Mouse (Mus musculus): ENCODE results near the gene Lhfpl3. TPM values are rescaled to one million over a fixed set of nuclear protein-coding genes. Genes with fewer than 3 reads are reported as not detected.
"Not testable (repeated sequence)": the region's sequence is repeated elsewhere in the genome, so short reads cannot be mapped to it uniquely, and the experiment has no call there.

The Lhfpl3 gene
- under 1 TPM in 1 of 2 experiments, not detected in 1; 0.16 TPM for polyA plus RNA-seq (2017; shearing (Covaris generic))

DNA sequence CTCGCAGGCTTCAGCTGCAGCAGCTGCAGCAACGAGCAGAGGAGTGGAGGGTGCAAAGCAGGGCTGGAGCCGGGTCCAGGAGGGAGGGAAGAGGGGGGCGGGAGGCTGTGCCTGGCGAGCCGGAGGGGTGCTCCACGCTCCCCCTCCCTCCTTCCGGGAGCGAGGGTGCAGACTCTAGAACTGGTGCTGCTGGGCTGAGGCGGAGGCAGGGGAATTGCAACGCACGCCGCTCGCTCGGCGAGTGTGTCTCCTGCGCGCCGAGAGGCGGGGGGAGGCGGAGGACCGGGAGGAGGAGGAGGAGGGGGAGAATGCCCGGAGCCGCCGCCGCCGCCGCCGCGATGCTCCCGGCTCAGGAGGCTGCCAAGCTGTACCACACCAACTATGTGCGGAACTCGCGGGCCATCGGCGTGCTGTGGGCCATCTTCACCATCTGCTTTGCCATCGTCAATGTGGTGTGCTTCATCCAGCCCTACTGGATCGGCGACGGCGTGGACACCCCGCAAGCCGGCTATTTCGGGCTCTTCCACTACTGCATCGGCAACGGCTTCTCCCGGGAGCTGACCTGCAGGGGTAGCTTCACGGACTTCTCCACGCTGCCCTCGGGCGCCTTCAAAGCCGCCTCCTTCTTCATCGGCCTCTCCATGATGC lies at the start of gene Lhfpl3:
Lhfpl3 (plus strand) TSS at position 175 of the 648 bp plus-strand sequence.
- no peak for ATAC-seq

DNA sequence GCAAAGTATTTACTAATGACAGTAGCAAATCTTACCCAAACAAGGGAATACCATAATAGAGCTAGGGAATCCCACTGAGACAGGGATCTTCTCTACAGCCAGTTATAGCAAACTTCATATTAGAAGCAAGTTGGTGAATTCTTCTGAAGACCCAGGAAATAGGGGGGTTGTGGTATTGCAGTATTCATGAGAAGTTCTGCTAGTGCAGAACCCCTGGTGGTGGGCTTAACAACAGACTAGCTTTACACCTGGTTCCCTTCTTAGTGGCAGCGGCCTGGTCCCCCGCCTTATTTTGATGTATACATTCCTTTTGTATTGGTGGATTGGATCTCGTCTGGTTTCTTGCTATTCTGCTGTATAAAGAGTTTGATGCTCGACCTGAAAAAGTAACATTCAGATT lies 39.6 kb upstream of the Lhfpl3 start:
- ATAC-seq = not testable (repeated sequence)

DNA sequence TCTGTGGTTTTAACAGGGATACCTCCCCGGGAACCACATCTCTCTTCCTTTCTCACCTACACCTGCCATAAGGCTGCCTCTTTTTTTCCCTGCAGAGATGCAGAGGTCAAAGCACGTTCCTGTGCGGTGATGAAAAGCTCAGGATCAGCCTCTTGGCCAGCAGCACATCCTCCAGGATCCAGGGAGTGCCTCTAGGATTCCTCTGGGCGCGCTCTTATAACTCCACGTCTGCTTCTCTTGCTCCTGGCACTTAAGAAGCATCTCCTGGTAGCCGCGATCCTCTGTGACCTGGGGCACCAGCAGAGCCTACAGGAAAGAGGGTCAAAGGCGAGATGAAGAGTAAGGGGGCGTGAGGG lies 352 bp upstream of the Lhfpl3 start:
- ATAC-seq = no peak

DNA sequence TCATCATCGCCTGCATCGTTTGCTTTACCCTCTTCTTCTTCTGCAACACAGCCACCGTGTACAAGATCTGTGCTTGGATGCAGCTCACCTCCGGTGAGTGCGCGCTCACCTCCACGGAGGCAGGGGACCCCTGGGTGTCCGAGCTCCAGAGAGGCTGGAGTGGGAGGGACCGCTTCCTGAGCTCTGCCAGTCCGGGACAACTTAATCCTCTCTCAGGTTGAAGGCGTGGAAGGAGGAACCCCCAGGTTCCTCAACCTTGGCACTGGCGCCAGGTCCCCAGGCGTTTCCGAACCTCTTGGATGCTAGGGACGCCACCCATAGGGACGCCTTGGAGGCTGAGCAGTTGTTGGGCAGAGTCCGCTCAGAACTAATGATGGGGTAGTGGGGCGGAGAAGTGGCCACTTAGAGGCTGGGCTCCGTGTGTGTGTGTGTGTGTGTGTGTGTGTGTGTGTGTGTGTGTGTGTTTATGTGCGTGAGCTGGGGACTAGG lies 718 bp downstream of the Lhfpl3 start:
- ATAC-seq = no peak

DNA sequence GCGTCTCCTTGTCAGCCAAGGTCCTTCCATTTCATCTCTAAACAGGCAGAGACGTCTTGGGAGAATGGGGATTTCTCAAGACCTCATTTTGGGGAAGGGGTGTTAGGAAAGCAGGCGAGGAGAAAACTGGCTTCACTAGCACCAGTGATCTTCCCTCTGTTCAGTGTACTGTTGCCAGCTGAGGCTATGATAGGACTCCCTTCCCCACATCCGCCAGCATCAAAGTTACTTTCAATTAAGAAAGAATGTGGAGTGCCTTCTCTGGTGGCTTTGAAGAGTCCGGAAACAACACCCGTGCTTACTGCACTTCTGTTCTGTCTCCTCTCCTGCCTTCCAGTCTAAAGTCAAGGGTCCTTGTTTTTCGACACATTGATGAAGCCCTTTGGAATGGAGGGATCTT lies 1.4 kb downstream of the Lhfpl3 start:
- peak; percentile 54 for ATAC-seq

DNA sequence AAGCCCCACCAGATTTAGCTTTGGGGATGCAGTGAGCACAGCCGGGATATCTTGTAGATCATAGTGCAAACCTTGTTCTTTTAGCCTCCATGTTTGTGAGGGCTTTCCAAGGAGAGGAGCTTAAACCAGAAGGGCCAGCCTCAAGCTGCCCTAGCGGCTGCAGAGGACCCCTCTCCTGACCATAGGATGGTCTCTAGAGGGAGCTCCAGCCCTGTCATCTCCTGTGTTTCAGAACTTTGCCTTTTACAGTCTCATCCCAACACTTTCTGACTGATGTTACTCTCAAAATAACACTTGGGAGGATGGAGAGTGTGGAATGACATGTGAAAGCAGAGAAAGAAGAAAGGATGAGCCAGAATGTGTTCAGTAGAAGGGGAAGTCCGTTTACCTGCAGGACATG lies 11.4 kb downstream of the Lhfpl3 start:
- no peak for ATAC-seq

DNA sequence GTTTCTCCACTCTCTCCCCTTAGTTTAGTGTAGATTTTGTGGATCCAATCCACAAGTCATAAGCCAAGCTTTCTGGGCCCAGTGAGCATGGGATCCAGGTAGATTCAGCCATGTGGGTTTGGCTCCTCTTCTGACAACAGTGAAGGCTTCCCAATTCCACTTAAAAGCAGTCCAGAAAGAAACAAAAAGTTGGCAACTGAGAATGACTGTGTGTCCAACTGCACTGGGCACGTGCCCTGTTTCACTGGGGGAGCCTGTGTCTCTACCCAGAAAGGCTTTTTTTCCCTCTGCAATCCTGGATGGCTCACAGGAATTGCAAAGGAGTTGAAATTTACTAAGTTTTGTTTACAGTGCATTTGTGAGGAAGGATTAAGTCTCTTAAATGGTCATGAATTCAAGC lies 24.9 kb downstream of the Lhfpl3 start:
- no peak for ATAC-seq

DNA sequence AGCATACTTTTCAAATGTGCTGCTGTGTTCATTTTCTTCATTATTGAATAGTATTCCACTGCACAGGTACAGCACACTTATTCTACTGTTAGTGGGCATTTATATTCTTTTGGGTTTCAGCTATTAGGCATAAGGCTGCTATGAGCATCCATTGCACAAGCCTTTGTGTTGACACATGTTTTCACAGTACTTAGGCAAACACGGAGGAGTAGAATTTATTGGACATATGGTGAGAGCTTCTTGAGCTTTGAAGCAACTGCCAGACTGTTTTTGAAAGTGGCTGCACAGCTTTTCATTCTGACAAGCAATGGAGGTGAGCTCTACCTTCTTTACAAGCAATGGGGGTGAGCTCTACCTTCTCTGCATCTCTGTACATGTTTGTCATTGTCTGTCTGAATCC lies 49.5 kb downstream of the Lhfpl3 start:
- no peak for ATAC-seq

DNA sequence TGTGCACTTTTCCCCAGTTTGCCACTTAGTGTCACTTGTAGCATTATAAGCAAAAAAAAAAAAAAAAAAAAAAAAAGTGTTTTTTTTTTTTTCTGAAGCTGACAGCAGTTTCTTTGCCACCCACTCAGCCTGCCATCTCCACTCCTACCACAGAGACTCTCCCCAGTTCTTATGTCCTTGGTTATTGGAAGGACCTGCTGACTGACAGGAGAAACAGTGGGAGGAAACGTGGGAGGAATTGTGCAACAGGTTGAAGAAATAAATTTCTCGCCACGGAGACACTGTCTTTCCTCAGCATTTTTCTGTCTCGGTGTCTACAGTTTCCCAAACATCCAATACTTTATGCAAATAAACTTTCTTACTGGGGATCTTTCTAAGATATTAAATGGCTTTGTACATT lies 67.6 kb downstream of the Lhfpl3 start:
- no peak for ATAC-seq

DNA sequence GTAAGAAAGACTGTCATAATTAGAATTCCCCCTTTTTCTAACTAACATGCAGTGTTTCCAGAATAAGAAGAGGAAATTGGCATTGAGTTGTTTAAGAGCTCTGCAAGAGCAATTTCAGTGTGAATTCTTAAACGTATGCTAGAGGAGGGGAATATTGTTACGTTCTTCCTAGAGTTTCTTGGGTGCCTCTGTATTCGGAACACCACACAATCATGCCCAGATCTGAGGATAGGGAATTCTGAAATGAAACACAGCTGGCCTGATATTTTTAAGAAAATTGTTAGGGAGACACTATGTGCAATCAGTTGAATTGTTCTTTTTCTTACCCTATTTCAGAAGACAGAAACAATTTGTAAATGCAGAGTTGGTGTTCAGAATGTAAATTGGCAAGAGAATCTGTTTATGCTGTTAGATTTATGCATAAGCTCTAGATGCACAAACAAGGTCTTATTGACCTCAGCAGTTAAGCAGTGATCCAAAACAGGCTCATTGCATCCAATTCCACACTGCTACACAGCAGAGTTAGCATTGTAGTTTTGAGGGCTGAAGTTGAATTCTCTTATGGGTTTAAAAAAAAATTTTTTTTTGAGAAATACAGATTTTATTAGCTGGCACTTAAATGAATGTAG lies 84.1 kb downstream of the Lhfpl3 start:
- no peak for ATAC-seq

DNA sequence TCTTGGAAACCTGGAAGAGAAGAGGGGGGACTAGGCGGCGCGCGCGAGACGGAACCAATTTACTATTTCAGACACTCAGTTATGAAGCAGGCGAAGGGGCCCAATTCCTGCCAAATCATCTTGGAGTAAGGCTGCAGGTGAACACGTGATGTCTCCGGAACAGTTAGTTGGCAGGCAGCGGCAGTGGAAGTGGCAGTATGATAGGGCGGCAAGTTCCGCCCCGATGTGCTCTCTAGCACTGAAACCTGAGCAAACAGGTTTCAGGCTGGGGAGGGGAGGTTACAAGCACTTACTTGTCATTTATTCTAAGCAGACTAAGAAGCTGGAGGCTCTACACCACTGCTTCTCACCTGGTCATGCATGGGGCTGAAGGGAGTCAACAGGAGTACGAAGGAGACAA lies 105.7 kb downstream of the Lhfpl3 start:
- no peak for ATAC-seq

DNA sequence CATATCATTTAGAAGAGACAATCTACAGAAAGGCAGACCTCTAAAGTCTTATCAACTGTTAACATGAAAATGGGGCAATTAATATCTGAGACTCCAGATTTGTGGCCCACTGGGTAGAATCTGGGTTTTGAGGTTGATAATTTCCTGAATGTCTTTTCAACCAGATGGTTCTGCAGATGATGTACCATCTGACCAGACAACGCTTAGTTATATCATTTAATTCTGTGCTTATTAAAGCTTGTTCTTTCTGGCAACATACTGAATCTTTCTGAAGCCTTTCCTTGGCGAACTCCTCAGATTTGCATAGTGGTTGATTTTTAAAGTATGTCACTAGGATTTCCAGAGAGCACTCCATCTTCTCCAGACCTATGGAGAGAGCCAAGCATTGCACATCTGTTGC lies 107.6 kb downstream of the Lhfpl3 start:
- no peak for ATAC-seq

DNA sequence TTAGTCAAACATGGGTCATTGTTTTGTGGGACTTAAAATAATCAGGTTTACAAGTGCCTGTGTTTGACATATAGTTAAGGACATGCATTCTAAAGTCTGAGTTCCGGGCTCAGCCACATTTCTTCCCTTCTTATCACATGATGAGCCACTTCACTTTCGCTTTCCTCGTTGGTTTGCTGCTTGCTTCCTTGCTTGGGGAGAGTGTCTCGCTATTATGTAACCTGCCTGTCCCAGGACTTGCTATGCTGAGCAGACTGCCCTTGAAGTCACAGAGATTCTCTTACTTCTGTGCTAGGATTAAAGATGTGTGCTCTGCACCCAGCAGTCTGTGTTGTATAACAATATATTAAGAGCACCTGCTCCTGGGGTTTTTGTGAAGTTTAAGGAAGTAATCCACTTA lies 110.6 kb downstream of the Lhfpl3 start:
- ATAC-seq = no peak

DNA sequence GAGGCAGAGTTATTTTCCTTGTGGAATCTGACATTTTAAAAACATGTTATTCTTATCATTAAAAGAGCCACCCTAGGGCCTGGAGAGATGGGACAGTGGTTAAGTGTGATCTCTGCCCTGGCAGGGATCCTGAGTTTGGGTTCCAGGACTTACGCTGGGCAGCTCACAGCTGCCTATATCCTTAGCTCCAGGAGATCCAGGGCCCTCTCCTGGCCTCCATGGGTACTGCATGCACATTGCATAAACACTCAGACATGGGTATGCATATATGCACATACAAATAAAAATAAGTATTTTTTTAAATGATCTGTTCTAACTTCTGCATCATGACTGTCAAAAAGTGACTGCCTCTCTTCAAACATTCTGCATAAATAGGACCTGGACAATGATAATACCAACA lies 115.5 kb downstream of the Lhfpl3 start:
- ATAC-seq = no peak

DNA sequence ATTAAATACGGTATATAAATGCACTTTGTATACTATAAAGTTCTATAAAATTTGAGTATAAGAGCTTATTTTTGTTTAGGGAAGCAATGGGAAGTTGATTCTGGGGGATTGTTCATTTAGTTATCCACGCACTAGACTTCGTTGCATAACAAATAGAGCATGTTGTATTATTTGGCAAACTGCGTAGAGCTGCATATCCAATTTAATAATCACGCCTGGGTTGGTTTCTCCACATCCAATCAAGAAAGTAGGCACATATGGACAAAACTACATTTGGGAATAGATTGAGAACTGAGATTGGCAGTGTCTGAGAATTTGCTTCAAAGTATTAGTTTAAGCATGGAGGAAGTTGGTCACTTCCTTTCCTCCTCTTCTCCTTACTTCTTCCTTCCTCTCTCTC lies 123.2 kb downstream of the Lhfpl3 start:
- no peak for ATAC-seq

DNA sequence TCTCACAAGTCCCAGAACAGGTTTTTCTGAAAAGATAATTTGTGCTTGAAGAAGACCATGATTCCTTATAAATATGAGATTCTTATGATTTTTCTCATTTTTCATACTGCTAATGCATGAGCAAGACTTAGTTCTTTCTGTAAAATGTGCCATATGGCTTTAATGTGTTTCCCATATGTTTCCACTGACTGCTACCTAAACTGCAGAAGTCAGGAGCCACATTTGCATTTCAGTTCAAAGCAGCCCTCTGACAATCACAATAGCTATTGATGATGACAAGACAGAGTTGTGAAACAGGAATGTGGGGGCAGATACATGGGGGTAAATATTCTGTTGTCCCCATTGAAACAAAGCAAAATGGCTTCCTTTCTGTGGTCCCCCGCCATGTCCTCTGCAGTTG lies 126.6 kb downstream of the Lhfpl3 start:
- ATAC-seq = no peak

DNA sequence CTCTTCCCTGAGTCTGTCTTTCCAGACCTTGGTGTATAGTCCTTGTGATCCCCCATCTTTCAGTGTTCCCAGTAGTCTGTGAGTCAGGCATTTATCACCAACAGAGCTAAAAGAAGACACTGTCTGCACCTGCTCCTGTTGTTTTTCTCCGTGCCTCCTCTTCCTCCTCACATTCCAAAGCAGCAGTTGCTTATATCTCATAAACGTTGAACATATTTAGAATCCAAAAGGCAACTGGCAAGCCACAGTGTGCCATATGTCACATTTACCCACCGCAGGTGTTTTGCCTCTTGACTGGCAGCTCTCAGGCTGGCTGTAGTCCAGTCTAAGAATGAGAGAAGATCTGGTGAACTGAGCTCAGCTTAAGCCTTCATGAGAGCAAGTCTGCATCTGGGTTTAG lies 142.5 kb downstream of the Lhfpl3 start:
- no peak for ATAC-seq

DNA sequence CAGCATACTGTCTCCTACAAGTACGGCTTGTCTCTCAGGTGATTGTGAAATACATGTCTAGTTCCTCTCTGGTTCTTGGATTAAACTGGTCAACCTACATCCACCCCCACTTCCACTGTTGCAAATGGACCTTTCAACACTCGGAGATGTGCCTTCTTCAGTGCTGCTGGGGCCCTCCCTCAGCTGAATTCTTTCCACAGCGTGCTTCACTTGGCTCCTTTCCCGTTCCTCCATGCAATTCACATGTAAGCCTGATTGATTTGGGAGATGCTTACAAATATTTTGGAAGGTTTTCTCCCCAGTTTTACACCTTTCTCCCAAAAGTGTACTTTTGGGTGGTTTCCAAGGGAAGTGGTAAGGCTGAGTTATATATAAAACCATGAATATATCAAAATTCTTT lies 143.6 kb downstream of the Lhfpl3 start:
- ATAC-seq = no peak

DNA sequence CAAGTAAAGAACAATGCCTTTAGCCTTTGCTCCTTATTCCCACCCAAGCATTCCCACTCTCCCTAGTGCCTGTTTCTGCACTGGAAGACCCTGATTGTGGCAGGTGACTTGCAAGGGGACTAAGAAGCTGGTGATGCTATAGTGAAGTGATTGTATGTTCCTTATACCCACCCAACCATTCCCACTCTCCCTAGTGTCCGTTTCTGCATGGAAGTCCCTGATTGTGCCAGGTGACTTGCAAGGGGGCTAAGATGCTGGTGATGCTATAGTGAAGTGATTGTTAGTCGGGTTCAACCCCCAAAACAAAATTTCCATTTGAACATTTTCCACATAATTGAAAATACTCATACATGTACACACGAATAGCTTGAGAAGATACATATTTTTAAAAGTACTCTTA lies 151.4 kb downstream of the Lhfpl3 start:
- no peak for ATAC-seq

DNA sequence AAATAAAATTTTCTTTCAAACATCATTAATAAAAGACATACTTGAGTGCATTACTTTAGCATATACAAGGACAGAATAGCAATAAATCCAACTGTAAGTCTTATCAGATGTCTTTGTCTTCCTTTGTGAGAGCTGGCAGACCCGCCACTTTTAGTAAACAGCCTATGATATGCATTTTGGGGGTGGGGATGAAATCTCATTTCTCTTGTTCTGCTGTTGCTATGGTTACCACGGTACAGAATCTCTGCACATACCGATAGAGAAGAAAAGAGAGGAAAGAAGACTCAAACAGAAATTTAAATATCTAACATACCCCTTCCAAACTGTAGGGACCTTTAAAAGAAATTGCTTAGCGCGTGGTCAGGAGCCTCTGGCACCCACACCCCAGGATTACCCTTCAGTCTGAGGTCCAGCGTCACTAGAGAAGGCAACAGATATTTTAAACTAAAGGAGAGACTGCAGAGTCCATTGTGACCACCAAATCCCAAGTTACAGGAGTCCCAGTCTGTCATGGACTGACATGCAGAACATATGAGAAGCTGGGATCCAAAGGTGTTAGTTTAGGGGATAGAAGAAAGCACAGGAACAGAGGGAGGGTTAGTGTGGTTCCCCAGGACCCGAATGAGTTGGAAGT lies 151.9 kb downstream of the Lhfpl3 start:
- no peak for ATAC-seq

DNA sequence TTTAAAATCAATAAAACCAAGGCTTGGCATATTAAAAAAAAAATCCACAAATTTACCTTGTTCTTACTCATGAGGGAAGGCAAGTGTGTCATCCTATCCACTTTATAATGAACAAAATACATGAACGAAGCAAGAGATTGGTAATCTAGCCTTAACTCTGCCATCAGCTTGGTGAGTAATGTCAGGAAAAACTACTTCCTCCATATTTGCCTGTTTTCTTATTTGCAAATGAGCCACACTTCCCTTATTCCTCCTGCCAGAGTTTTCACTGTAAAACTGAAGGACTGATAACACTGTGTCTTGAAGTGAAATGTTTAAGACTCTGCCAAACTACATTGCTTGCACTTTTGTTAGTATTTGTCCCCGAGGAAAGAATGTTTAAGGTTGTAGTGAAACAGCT lies 152.7 kb downstream of the Lhfpl3 start:
- ATAC-seq = no peak

DNA sequence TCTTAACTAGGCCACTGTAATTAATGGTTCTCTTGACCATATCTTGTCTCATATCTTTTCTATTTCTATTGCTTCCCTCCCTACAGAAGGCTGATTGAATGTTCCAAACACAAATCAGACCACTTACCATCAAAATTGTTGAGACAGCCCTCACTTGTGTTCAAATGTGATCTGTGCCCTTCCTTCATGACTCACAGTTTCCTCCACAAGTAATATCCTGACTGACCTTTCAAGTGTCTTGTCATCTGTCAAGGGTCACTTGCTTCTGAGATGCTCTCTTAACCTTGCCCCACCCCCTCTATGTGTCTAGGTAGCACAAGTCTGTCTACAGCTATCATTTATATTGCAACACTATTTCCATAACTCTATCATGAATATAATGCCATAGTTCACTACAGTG lies 154.1 kb downstream of the Lhfpl3 start:
- no peak for ATAC-seq

DNA sequence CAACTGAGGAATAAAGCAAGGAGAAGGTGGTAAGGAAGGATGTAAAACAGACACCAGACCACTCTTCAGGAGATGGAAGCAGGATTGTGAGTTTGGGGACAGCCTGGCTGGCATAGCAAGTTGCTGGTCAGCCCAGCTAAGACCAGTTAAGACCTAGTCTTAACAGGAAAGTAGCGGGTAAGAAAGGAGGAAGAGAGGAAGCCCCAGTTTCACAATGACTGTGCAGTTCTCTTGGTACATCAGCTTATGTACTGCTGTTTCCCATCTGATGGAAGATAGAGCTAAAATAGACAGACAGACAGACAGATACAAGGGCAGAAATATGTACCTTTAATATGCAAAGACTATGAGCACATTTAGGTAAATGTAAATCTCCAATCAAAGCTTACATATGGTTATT lies 171.3 kb downstream of the Lhfpl3 start:
- no peak for ATAC-seq

DNA sequence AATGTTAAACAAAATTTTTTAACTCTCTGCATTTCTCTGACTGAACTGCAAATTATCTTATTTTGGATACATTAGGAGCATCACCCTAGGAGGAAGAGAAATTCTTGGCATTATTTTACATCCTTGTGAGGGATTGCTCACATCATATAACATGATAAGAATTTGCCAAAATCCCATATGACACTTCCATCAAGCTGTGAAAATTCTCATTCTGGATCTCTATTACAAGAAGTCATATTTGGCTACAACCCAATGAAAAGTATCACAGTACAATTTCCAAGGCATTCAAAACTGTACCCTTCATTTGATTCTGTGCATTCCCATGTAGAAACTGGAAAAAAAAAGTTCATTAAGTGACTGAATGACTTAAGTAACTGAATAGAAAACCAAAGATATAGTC lies 180.3 kb downstream of the Lhfpl3 start:
- ATAC-seq = no peak
